Mouse (Mus musculus): ENCODE results near the gene Kmt2e. TPM values are rescaled to one million over a fixed set of nuclear protein-coding genes. Genes with fewer than 3 reads are reported as not detected.
A peak's percentile ranks its signal among the peaks of the same experiment; 100 is the strongest.

Gene Kmt2e
- polyA plus RNA-seq, 1 experiment = 68.7 TPM

- Histone ChIP-seq H3K4me1 (ENCODE audit: control insufficient read depth, insufficient read depth, low read length) (peaks cover under 1% of the 10 kb centered on the region; the same call in 1 of the 2 replicates), H3K27ac (ENCODE audit: control insufficient read depth, insufficient read depth, low read depth, low read length, poor library complexity) (peak overlapping the region; percentile 98), H3K4me3 (replicated peaks; ENCODE audit: control insufficient read depth, low read depth, low read length) (peak overlapping the region; percentile 68)
- TF ChIP-seq CTCF (IDR thresholded peaks at IDR 0.05; ENCODE audit: control insufficient read depth, insufficient read depth, low read length) (no peak), POLR2A (IDR thresholded peaks at IDR 0.05; ENCODE audit: borderline replicate concordance, control insufficient read depth, low read depth, low read length) (no peak)
- WGBS = 2% methylated on average over 10 of the region's 10 CpGs
These were observed 2.1 kb upstream of the Kmt2e start for GRCm38 (mm10) chr5:23431948-23432707.

GRCm38 (mm10) chr5:23432708-23433645 lies 1.3 kb upstream of the Kmt2e start:
- H3K27ac ChIP-seq (ENCODE audit: control insufficient read depth, insufficient read depth, low read depth, low read length, poor library complexity) = peak overlapping the region; percentile 98
- H3K4me3 ChIP-seq (replicated peaks; ENCODE audit: control insufficient read depth, low read depth, low read length) = peak overlapping the region; percentile 75
- H3K4me1 ChIP-seq (ENCODE audit: control insufficient read depth, insufficient read depth, low read length) = no peaks in the 10 kb centered on the region; the same call in 1 of the 2 replicates
- TF ChIP-seq POLR2A (IDR thresholded peaks at IDR 0.05; ENCODE audit: borderline replicate concordance, control insufficient read depth, low read depth, low read length) = peak; percentile 93
- TF ChIP-seq CTCF (IDR thresholded peaks at IDR 0.05; ENCODE audit: control insufficient read depth, insufficient read depth, low read length) = no peak
- whole genome bisulfite sequencing = under 1% methylated on average over 57 of the region's 61 CpGs

- WGBS = under 1% methylated on average over 45 of the region's 46 CpGs
These were observed 599 bp downstream of the Kmt2e start for GRCm38 (mm10) chr5:23434598-23435481.

GRCm38 (mm10) chr5:23435482-23436125 lies 1.4 kb downstream of the Kmt2e start:
- Histone ChIP-seq H3K4me1 (ENCODE audit: control insufficient read depth, insufficient read depth, low read length) (no peaks in the 10 kb centered on the region; the same call in 1 of the 2 replicates), H3K27ac (ENCODE audit: control insufficient read depth, insufficient read depth, low read depth, low read length, poor library complexity) (peak overlapping the region; percentile 98), H3K4me3 (replicated peaks; ENCODE audit: control insufficient read depth, low read depth, low read length) (peak overlapping the region; percentile 86)
- WGBS = under 1% methylated on average over 13 of the region's 13 CpGs
- 0 out of 2 replicates have a peak, but pooled peaks have one; percentile 1 for TF ChIP-seq POLR2A (IDR thresholded peaks at IDR 0.05; ENCODE audit: borderline replicate concordance, control insufficient read depth, low read depth, low read length)
- TF ChIP-seq CTCF (IDR thresholded peaks at IDR 0.05; ENCODE audit: control insufficient read depth, insufficient read depth, low read length) = no peak

More at GRCm38 (mm10) chr5:23434598-23435481, 599 bp downstream of the Kmt2e start:
- H3K27ac ChIP-seq (ENCODE audit: control insufficient read depth, insufficient read depth, low read depth, low read length, poor library complexity) = peak overlapping the region; percentile 98
- TF ChIP-seq CTCF (IDR thresholded peaks at IDR 0.05; ENCODE audit: control insufficient read depth, insufficient read depth, low read length) = no peak
- 0 out of 2 replicates have a peak, but pooled peaks have one; percentile 26 for TF ChIP-seq POLR2A (IDR thresholded peaks at IDR 0.05; ENCODE audit: borderline replicate concordance, control insufficient read depth, low read depth, low read length)
- H3K4me1 ChIP-seq (ENCODE audit: control insufficient read depth, insufficient read depth, low read length) = no peaks in the 10 kb centered on the region; the same call in 1 of the 2 replicates
- peak overlapping the region; percentile 86 for H3K4me3 ChIP-seq (replicated peaks; ENCODE audit: control insufficient read depth, low read depth, low read length)

GRCm38 (mm10) chr5:23436735-23437134 lies 2.5 kb downstream of the Kmt2e start:
- Histone ChIP-seq H3K4me1 (ENCODE audit: control insufficient read depth, insufficient read depth, low read length) (no peaks in the 10 kb centered on the region; the same call in 1 of the 2 replicates), H3K4me3 (replicated peaks; ENCODE audit: control insufficient read depth, low read depth, low read length) (no peak overlapping the region), H3K27ac (ENCODE audit: control insufficient read depth, insufficient read depth, low read depth, low read length, poor library complexity) (no peak overlapping the region)
- 9% methylated on average over 2 of the region's 2 CpGs for WGBS
- TF ChIP-seq CTCF (IDR thresholded peaks at IDR 0.05; ENCODE audit: control insufficient read depth, insufficient read depth, low read length) (no peak), POLR2A (IDR thresholded peaks at IDR 0.05; ENCODE audit: borderline replicate concordance, control insufficient read depth, low read depth, low read length) (no peak)

GRCm38 (mm10) chr5:23439857-23440256 lies 5.6 kb downstream of the Kmt2e start:
- 62% methylated on average over 3 of the region's 3 CpGs for WGBS
- H3K4me1 ChIP-seq (ENCODE audit: control insufficient read depth, insufficient read depth, low read length) = no peaks in the 10 kb centered on the region; the same call in 1 of the 2 replicates
- TF ChIP-seq CTCF (IDR thresholded peaks at IDR 0.05; ENCODE audit: control insufficient read depth, insufficient read depth, low read length) (no peak), POLR2A (IDR thresholded peaks at IDR 0.05; ENCODE audit: borderline replicate concordance, control insufficient read depth, low read depth, low read length) (no peak)

GRCm38 (mm10) chr5:23440572-23440971 lies 6.3 kb downstream of the Kmt2e start:
- H3K4me3 ChIP-seq (replicated peaks; ENCODE audit: control insufficient read depth, low read depth, low read length) = no peak overlapping the region
- H3K27ac ChIP-seq (ENCODE audit: control insufficient read depth, insufficient read depth, low read depth, low read length, poor library complexity) = no peak overlapping the region
- H3K4me1 ChIP-seq (ENCODE audit: control insufficient read depth, insufficient read depth, low read length) = no peaks in the 10 kb centered on the region; the same call in 1 of the 2 replicates
- TF ChIP-seq POLR2A (IDR thresholded peaks at IDR 0.05; ENCODE audit: borderline replicate concordance, control insufficient read depth, low read depth, low read length) (no peak), CTCF (IDR thresholded peaks at IDR 0.05; ENCODE audit: control insufficient read depth, insufficient read depth, low read length) (no peak)

More at GRCm38 (mm10) chr5:23439857-23440256, 5.6 kb downstream of the Kmt2e start:
- no peak overlapping the region for H3K4me3 ChIP-seq (replicated peaks; ENCODE audit: control insufficient read depth, low read depth, low read length)
- no peak overlapping the region for H3K27ac ChIP-seq (ENCODE audit: control insufficient read depth, insufficient read depth, low read depth, low read length, poor library complexity)
